14 mouse cellular contexts compared by ENCODE assay signal in the genomic region with DNA sequence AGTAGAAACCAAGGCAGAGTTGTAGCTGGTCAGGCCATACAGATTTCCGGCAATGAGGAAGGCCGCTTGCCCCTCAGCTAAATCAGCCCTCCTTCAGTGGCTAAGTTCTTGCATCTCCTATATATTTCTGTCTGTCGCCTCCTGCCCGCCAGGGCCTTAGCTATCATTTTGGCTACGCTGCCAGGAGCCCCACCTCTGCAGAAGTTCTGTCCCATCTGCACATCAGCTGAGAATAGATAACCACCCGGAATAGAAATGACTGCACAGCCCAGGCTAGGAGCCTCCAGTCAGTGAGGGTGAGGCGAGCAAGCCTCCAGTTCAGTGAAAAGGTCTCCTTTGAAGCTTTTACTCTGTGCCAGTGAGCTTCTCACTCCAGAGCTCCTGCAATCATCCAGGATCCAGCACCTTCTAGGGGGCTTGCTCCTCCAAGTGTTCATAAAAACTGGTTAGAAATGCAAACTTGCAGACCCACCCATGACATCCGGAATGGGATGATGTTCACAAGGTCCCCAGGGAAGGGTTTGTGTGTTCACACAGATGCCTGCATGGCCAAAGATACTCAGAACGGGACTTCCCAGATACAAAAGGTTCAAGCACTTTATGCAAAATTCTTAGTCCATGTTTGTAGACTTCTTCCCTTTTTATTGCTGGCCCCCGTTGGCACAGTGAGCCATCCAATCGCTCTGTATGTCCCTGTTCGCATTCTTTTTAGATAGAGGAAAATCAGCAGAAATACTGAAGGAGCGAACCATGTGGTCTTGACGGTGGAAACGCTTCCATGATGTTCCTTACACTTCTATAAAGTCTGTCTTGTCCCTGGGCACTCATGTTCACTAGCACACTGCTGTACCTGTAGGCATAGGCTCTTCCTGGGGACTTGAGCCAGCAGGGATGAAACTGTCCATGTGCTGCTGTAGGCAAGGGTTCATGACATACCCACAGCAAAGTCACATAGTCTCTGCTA. TPM values are rescaled to one million over a fixed set of nuclear protein-coding genes. Genes with fewer than 3 reads are reported as not detected.
DNase-seq lines count a peak whose midpoint lies in the region; ATAC-seq and TF ChIP-seq lines count a peak whose summit lies in the region.
"Had no signal": no experiment of that assay in that cellular context is flagged by ENCODE, and none has a peak within 500 bp of the region (broad histone marks: within the 10 kb centered on the region; RNA-seq: fewer than 3 reads in every experiment).

No protein-coding gene starts in this region.

- H3K4me1 ChIP-seq in liver, postnatal 0 days (ENCODE audit: insufficient read depth) = peaks cover 4% of the 10 kb centered on the region; the same call in 1 of the 2 replicates
- H3K4me1 ChIP-seq in midbrain, embryonic 10.5 days = no peaks in the 10 kb centered on the region

- peak overlapping the region; percentile 46 for H3K27ac ChIP-seq in liver, postnatal 0 days (ENCODE audit: low read depth)
- no peak overlapping the region for H3K27ac ChIP-seq in midbrain, embryonic 10.5 days (replicated peaks)
- H3K27ac ChIP-seq: embryonic facial prominence, embryonic 10.5 days; midbrain, embryonic 15.5 days had no signal

- peak overlapping the region; percentile 47 for H3K4me2 ChIP-seq in liver, postnatal 0 days (ENCODE audit: low read depth, low read length)
- H3K4me2 ChIP-seq: midbrain, embryonic 15.5 days had no signal

- H3K9me3 ChIP-seq in liver, postnatal 0 days (ENCODE audit: low read length) = 0 out of 2 replicates have a peak, but pooled peaks cover 4% of the 10 kb centered on the region
- peaks cover 4% of the 10 kb centered on the region; the same call in 1 of the 2 replicates for H3K9me3 ChIP-seq in midbrain, embryonic 10.5 days (replicated peaks)
- H3K9me3 ChIP-seq: embryonic facial prominence, embryonic 10.5 days; midbrain, embryonic 15.5 days had no signal

- TF ChIP-seq EP300 in liver, postnatal 0 days (IDR thresholded peaks at IDR 0.05; ENCODE audit: low read depth) = peak; percentile 70

- no peak overlapping the region for H3K4me3 ChIP-seq in liver, postnatal 0 days (ENCODE audit: low read depth, low read length)
- H3K4me3 ChIP-seq in midbrain, embryonic 10.5 days = no peak overlapping the region
- H3K4me3 ChIP-seq: embryonic facial prominence, embryonic 10.5 days; midbrain, embryonic 15.5 days had no signal

- no peaks in the 10 kb centered on the region for H3K27me3 ChIP-seq in liver, postnatal 0 days (ENCODE audit: insufficient read depth, low read length)
- no peaks in the 10 kb centered on the region for H3K27me3 ChIP-seq in midbrain, embryonic 10.5 days (ENCODE audit: low read depth, poor library complexity, severe bottlenecking)
- H3K27me3 ChIP-seq: midbrain, embryonic 15.5 days had no signal

- TF ChIP-seq CTCF in liver, postnatal 0 days (IDR thresholded peaks at IDR 0.05; ENCODE audit: low read depth) = no peak

- peaks cover 7% of the 10 kb centered on the region for H3K36me3 ChIP-seq in liver, postnatal 0 days (replicated peaks; ENCODE audit: insufficient read depth, low read length)
- peaks cover 23% of the 10 kb centered on the region for H3K36me3 ChIP-seq in midbrain, embryonic 10.5 days
- H3K36me3 ChIP-seq: midbrain, embryonic 15.5 days had no signal

- H3K9ac ChIP-seq in liver, postnatal 0 days (replicated peaks) = no peak overlapping the region
- H3K9ac ChIP-seq: midbrain, embryonic 15.5 days had no signal

- peak; percentile 55 for ATAC-seq in frontal cortex, adult (ENCODE audit: low TSS enrichment)
- ATAC-seq in liver, postnatal 0 days = peak; percentile 95
- ATAC-seq: forebrain, embryonic 16.5 days; midbrain, embryonic 15.5 days had no signal

- WGBS in liver, postnatal 0 days (ENCODE audit: insufficient replicate concordance) = 77% methylated on average over 15 of the region's 15 CpGs
- 92% methylated on average over 15 of the region's 15 CpGs for WGBS in midbrain, embryonic 10.5 days

- DNase-seq in frontal cortex, postnatal 14 days (ENCODE audit: low spot score in 2 of 2) = no peak
- DNase-seq in right cerebral cortex, postnatal 25 days = peak; percentile 31
- no peak for DNase-seq in right cerebral cortex, postnatal 4 days
- DNase-seq in liver, postnatal 0 days = peak; percentile 42
- DNase-seq in telencephalon, adult 2 months (ENCODE audit: low read depth, low spot score) = peak; percentile 46
- no peak for DNase-seq in midbrain, embryonic 10.5 days (ENCODE audit: low spot score)
- no peak for DNase-seq in adrenal gland, postnatal 10 days
- DNase-seq: cerebellum, adult 11-12 months; kidney, postnatal 10 days; lung, adult 2 months had no signal

RNA-seq across cellular contexts. Expression of gene Slc7a1, which starts 10.4 kb away (rescaled TPM):
- polyA plus RNA-seq in liver, postnatal 0 days (2015; fragmentation: Nextera tagmentation; extraction: Ambion mirVana) = 6.4 and 6.5 TPM in 2 replicates
- 12.8 and 15.1 TPM in 2 replicates for polyA plus RNA-seq in midbrain, embryonic 10.5 days (2016; fragmentation: Nextera tagmentation; extraction: Ambion mirVana)
- total RNA-seq in adrenal gland, postnatal 10 days (2021) = 10 to 100 TPM; 53.0 to 60.6 TPM

Comparison
In these comparisons a context has a peak if more than half of its experiments do, and no peak if none do; other contexts are left out.
1. DNase-seq: peak in right cerebral cortex, postnatal 25 days (single experiment), liver, postnatal 0 days (single experiment) and telencephalon, adult 2 months (single experiment); none in frontal cortex, postnatal 14 days (0 of 2), right cerebral cortex, postnatal 4 days (single experiment), midbrain, embryonic 10.5 days (single experiment) and adrenal gland, postnatal 10 days (single experiment).